Mouse (Mus musculus): Measurements from ENCODE around the gene Arhgap28.
"Not testable (repeated sequence)": the region's sequence is repeated elsewhere in the genome, so short reads cannot be mapped to it uniquely, and the experiment has no call there.

Arhgap28 gene

DNA sequence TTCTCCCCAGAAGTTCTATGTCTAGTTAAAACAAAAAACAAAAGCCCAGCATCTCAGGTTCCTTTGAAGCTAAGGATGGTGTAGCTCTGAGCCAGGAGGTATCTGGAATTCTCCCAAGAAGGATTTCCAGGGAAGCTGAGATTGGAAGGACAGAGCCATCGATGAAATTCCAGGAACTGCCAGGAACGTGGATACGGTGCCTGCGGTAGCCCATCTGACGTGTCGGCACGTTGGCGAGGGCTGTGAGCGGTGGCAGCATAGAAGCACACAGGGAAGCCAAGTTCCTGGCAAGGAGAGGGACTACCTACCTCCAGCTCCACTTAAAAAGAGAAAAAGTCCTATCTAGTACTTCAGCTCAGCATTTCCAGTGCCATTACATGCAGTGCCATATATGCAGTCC, 115.8 kb downstream of the Arhgap28 start:
- no peak for DNase-seq (ENCODE audit: low read depth, low spot score)

DNA sequence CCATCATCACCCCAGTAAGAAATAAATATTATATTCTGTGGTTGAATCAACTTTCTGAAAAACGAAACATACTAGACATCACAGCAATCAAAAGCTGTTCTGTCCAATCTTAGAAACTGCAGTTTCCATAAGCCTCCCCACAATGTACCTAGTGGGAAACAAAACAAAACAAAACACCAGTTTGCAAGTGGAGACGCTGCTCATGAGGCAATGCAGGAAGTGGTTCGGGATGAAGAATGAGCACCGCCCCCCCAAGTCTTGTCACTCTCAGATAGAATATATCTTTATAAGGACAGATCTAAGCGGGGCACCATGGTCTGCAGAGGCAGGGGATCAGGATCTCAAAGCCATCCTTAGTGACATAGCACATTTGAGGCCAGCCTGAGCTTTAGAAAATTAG, 117.6 kb downstream of the Arhgap28 start:
- DNase-seq (ENCODE audit: low read depth, low spot score) = no peak

DNA sequence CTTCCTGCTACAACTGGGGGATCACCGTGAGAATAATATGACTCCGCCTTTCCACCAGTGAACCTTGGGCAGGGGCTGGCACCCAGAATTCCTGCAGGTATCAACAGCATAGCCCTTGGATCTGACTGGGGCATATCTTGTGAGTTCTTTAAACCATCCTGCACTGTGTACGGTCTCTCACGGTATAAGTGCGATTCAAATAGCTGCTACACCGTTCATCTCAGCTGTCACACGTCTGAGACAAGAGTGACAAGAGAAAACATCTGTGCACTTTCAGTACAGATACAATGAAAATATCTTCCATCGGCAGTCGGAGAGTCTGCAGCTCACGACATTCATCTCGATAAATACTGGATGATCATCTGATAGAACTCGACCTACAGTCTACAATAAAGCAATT, 126.3 kb downstream of the Arhgap28 start:
- no peak for DNase-seq (ENCODE audit: low read depth, low spot score)

DNA sequence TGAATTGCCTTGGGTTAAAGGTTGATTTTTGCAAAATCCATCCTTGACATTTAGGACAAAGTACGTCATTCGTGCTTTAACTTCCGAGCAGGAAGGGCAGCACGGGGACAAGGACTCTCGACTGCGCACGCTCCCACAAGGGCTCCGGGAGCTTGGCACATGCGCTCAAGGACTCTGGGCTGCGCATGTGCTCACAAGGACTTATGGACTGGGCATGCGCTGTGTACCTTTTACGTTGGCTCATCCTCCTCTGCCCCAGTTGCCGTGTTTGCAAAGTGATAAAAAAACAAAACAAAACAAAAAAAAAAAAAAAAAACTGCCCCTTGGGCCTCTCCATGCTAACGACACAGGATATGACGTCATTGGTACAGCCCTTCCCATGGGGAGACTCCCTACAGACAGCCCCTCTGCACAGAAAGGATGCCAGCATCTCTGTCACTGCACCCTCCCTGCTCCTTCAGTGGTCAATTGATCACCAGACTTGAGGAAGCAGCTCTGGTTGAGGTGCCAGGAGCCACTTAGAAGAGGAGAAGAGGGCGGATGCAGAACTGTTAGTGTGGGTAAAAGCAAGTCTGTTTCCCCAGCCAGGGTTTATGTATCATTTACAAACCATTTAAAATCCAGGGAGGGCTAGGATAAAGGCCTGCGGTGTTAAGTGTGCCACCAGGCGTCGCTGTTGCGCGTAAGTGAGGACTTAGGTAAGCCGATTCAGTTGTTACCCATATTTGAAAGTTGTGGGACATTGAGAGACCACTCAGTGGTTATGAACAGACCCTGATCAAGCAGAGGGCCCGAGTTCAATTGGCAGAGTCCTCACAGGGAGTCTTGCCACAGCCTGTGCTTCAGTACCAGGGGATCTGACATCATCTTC, 134.0 kb downstream of the Arhgap28 start:
- peak; percentile 7 for DNase-seq (ENCODE audit: low read depth, low spot score)

DNA sequence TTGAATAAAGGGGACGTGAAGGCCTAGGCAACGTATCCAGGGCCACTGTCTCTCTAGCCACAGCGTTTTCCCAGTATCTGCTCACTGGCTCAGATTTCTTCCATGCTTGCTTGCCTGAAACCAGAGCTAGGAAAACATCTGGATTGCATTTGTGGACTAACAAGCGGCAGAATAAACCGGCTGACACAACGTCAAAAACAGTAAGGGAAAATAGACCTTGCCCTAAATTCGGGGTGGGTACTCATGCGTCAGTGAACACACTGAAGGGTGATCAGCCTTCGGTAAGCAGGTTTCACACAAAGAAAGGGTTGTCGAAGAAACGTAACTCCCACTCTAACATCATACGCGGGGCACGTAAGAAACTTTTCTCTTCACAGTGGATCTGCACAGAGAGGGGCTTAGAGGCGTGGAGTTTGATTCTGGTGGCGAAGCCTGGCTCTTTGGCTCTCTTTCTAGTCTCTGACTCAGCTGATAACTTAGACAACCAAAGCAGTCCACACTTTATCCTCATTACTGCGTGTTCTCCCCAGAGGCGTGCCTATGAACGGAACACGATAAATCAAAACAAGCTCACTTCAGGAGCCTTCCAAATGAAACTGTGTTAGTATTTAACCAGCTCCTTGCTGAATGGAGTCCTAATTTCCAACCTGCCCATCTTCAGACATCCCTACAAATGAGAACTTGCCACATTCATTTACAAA, 137.2 kb downstream of the Arhgap28 start:
- DNase-seq (ENCODE audit: low read depth, low spot score) = no peak

DNA sequence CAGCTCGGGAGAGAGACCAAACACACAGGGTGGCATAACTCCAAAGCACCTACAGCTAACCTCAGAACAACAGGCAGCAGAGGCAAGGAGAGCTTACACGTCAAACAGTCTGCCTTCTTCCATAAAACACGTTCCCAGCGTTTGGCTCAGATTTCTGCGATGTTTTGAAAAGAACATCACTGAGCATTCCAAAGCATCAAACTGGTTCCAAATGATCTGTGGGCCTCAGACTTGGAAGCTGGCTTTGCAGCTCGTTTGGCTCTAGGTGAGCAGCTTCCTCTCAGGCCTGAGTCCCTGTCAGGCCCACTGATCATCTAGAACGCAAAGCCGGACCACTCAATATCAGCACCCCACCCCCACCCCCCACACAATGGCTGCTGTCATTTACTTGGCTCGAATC, 137.9 kb downstream of the Arhgap28 start:
- no peak for DNase-seq (ENCODE audit: low read depth, low spot score)

DNA sequence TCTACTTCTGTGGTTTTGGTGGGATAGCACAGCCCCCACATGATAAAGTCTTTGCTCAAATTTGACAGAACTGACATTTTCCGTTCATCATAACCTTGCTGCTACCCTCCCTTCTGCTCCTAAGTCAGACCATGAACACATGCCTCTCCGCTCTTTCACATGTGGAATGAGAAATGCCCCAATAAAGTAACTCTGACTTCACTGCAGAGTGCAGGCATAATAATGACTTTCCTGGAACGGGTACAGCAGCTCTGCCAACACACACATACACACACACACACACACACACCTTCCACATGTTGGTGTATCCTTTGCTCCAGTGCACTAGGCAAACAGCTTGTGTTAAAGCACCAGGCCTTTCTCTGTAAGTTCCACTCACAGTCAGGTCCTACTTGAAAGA, 139.0 kb downstream of the Arhgap28 start:
- DNase-seq (ENCODE audit: low read depth, low spot score) = no peak

DNA sequence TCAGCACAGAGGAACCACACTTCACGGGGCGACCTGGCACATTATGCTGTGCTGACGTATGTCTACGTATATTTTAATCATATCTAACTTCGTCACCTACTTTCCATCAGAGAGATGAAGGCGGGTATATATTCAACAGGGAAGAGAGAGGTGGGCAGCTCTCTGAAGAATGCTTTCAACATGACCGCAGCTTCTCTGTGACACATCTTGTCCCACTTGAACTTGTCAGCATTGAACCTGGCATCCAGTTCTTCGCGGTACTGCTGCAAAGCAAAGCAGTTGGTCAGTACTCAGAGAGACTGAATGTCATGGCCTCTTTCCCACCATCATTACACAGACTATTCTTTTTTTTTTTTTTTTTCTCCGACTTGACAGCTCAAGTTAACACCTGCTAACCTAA, 139.6 kb downstream of the Arhgap28 start:
- DNase-seq (ENCODE audit: low read depth, low spot score) = no peak

DNA sequence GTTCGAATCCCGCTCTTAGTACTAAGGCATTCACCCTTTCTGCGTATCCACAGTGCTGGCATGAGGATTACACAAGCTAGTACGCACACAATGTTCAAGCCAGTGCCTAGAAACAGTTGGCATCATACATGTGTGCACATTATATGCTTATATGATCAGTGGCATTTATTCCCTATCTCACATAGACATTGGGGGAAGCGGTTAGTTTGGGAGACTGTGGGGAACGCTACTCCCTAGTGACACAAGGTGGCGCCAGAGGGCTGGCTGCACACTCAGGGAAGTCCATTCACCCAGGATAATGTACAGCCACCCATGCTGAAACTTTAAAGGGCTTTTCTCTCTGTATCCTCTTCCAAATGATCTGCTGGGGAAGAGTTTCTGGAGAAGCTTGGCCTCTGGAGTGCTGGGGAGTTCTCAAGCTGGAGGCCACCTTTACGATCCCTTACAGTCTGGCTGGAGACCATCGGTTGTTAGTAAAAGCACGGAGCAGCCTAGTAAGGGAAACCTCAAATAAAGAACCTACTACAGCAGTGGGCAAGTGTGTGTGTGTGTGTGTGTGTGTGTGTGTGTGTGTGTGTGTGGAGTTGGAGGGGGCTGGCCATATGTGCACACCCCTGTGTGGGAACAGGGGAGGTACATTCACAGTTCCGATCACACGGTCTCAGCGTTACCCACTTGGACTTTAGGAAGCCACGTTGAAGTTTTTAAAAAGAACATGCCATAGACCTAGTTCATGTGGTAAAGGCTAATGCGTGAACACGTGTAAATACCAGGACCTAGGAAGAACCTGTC, 142.0 kb downstream of the Arhgap28 start:
- DNase-seq (ENCODE audit: low read depth, low spot score) = no peak

DNA sequence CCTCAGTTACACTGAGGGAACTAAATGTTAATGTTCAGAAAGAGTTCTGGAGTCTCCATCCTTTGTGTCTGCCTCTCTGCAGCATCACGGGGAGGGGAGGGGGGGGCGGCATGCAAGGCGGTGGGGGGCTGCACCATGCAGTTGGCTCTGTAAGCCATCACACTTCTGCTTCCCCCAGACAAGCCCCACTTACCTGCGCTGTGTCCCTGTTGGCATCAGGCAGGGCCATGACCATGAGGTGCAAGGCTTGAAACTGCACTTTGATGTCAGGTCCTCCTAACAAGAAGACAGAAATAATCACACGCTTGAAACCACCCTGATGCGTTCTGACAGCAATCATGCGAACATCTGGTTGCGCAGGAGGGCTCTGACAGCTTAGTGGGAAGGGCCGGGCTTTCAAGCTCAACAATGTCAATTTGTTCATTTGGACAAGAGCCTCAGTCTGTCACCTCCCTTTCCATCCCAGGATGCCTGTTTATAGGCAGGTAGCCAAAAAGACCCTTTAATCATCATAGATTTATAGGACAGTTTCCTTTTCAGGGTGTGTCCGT, 142.8 kb downstream of the Arhgap28 start:
- DNase-seq (ENCODE audit: low read depth, low spot score) = no peak

DNA sequence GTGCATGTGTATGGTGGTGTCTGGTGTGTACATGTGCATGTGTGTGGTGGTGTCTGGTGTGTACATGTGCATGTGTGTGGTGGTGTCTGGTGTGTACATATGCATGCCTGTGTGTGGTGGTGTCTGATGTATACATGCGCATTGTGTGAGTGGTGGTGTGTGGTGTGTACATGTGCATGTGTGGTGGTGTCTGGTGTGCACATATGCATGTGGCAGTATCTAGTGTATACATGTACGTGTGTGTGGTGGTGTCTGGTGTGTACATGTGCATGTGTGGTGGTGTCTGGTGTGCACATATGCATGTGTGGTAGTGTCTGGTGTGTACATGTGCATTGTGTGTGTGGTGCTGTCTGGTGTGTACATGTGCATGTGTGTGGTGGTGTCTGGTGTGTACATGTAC, 162.4 kb downstream of the Arhgap28 start:
- not testable (repeated sequence) for DNase-seq (ENCODE audit: low read depth, low spot score)

DNA sequence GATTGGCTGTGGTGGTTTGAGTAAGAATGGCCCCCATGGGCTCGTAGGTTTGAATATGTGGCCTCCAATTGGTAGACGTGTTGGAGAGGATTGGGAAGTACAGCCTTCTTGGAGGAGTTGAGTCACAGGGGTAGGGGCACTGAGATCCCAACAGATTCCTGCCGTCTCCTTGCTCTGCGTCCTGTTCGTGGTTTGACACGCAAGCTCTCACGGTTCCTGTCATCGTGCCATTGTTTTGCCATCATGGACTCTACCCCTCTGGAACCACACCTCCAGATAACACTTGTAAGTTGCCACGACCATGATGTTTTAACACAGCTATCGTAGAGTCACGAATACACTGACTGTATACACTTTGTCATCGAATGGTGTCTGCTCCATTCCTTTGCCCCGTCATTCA, 165.0 kb downstream of the Arhgap28 start:
- DNase-seq (ENCODE audit: low read depth, low spot score) = no peak

DNA sequence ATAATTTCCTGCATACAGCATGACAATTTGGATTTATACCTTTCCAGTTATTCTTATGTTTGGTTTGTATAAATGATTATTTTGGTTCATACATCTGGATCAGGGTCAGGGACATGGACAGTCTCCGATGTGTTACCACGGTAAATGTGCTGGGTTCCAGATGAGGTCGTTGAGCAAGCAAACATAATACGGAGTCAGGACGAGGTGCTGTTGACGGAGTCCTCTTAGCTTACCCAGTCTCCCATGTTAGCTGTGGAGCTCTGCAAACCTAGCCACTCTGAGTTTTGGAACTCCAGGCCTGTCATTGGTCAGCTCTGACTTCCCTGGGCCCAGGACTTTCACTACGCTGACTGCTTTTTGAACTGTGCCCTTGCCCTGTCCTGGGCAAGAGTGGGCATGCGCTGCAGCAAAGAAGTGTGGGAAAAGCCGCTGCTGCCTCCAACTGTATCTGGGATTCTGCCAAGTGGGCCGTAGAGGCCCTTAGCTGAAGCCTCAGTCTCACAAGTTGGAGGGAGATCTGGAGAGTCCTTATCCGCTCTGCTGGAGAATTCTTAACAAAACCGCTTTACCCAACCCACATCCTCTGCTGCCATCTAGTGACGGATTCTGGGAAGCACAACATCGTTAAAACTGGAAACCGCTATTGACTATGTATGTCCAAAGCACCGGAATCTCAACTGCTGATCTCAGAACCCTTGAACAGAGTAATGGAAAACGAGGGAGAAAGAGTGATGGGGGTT, 166.4 kb downstream of the Arhgap28 start:
- no peak for DNase-seq (ENCODE audit: low read depth, low spot score)

DNA sequence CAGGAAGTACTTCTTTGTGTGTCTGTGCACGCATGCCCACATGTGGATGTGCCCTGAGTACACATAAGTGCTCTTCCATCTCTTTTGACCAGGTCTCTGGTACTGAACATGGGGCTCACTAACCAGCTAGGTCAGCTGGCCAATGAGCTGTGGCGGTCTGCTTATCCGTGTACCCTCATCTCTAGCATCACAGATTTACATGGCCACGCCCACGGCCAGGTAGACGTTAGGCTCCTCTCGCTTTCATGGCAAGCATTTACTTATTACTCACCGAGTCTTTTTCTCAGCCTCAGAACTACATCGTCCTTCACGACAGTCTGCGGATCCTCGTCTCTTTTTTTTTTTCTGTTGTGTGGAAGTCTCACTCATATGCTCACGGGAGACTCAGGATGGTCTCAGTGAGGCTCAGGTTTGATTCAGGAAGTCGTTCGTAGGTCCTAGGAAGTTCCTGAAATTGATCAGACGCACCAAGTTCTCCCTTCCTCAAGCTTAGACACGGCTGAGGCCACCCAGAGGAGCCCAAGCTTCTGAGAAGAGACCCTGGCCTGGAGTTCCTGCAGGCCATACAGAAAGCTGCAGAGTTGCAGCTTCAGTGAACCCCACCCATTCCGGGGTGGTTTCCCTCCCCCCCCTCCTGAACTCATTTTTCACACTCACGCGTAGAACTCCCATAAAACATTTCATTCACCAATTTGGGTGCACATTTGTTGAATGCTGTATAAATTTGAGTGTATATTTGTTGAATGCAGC, 167.6 kb downstream of the Arhgap28 start:
- DNase-seq (ENCODE audit: low read depth, low spot score) = no peak

DNA sequence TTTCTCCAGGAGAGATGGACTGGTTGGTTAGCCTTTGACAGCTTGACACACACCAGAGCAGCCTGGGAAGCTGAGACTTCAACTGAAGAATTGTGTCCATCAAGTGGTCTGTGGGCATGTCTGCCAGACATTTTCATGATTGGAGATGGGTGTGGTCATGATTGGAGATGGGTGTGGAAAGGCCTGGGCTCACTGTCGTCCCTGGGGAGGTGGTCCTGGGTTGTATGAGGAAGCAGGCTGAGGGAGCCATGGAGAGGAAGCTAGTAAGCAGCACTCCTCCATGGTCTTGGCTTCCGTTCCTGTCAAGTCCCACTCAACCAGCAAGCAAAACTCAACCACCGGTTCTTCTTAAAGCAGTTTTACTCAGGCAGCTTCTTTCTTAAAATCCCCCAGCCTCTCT, 176.5 kb downstream of the Arhgap28 start:
- DNase-seq (ENCODE audit: low read depth, low spot score) = no peak

DNA sequence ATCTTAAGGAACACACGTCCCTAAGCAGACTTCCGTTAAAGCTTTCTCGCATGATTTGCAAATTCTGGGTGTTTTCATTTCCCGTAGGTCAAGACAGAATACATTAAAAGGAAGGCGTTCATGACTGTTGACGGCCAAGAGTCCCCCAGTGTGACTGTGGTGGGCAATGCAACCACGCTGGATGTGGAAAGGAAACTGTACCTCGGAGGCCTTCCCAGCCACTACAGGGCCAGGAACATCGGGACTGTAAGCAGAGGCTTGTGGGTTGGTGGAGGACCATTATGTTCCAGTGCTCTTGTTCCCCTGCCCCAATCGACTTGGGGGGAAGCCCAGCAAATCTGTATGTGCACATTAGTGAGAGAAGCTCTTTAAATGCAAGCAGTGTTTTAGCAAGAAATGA, 187.0 kb downstream of the Arhgap28 start:
- DNase-seq (ENCODE audit: low read depth, low spot score) = no peak

DNA sequence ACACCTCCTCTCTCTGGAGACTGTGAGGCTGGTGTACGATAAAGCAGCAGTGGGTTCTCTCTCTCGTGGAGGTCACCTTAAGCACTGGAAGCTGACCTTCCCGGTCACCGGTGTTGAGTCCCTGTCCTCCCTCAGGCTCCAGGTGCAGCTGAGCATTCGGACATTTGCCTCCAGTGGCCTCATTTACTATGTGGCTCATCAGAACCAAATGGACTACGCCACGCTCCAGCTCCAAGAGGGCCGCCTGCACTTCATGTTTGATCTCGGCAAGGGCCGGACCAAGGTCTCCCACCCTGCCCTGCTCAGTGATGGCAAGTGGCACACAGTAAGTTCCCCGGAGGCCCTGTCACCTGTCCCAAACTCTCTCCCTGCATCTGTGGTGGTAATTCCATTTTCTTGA, 188.2 kb downstream of the Arhgap28 start:
- DNase-seq (ENCODE audit: low read depth, low spot score) = no peak

DNA sequence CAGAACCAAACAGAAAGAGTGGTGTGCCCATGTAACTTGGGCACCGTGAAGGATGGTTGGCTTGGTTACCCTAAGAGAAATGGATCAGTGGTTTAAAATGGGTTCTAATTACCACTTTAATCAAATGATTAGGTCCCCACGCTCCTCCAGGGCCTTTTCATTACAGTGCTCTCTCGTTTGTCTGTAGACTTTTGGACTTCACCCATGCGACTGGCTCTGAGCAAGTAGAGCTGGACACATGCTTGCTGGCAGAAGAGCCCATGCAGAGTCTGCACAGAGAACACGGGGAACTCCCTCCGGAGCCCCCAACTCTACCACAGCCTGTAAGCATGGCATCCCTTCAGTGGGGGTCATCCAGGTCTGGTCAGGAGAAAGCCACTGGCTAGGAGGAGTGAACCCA, 190.3 kb downstream of the Arhgap28 start:
- no peak for DNase-seq (ENCODE audit: low read depth, low spot score)

DNA sequence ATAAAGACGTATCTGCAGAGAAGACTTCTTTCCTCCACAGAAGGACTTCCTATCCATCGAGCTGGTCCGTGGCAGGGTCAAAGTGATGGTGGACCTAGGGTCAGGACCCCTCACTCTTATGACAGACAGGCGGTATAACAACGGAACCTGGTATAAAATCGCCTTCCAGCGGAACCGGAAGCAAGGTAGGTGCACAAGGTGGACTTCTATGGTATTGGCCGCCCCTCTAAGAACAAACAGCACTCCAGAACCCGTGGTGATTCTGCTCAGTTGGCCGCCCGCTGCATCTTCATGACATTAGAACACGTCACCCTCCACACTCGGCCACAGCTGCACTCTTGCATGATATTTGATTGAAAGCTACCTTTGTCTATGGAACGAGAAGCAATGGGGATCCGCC, 194.7 kb downstream of the Arhgap28 start:
- no peak for DNase-seq (ENCODE audit: low read depth, low spot score)

Data from CD4-positive helper T cell, adult 2 months (primary cell).